Mouse (Mus musculus) adrenal gland, postnatal 25 days (tissue): ENCODE results near the gene Txn1. TPM values are rescaled to one million over a fixed set of nuclear protein-coding genes. Genes with fewer than 3 reads are reported as not detected.

Experiments
- DNase-seq: peaks from one replicate; pipeline ENCODE4 v3.0.0; 2021; ENCODE audit warnings: mixed read lengths
- total RNA-seq: library from RNA; stranded (reverse); gene quantifications from 2 replicates; pipeline ENCODE4 v1.2.3, GENCODE M21; 2021

Gene Txn1
- total RNA-seq, 1 experiment from 2014 or later: 314 TPM

DNA sequence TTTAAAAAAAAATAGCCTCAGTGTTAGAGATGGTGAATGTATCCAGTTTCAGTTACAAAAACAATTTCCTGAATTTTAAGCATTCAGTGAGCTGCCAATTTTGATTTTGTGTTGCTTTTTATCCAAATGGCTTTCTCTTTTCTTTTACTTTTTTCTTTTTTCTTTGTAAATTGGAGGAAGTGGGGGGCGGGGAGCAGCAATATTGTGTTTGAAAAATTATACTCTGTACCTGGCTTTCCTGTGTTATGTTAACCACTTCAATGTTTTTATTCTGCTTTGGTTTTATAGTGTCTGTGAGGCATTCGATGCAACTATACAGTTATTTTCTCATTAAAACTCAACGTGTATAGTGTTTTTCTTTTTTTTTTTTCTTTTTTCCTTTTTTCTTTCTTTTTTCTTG lies 59.6 kb downstream of the Txn1 start:
- no peak for DNase-seq

DNA sequence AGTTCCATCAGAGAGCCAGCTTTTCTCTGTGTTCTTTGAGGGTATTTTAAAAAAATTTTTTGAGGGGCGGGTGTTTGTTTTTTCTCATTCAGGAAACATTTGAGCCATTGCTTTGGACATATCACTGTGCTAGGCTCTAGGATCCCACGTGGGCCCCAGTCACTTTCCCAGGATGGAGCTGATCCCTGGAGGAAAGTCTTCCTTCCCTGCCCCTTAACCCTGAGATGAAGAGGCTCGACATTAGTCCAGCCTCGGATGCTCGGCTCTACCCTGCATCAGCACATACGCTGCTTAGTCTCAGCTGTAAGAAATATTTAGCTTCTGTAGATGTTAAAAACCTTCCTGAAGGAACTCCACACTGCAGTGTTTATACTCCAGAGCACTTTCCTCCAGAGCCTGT lies 60.3 kb downstream of the Txn1 start:
- DNase-seq: no peak

DNA sequence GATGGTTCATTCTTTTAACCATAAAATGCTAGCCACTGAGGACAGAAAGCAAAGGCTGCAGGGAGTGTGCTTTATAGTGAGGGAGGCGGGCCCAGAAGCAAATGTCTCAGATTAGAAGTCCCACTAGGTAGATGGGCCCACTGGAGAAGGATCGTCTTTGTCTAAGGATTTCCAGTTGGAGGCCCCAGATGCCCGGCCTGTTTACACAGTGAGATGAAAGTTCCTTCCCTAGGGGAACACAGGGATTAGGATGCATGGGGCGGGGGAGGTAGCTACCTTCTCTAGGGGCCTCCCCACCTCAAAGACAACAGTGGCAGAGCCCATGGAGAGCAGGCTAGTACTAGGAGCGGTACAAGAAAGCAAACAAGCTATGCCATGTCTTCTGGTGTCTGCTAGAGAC lies 61.1 kb downstream of the Txn1 start:
- DNase-seq: no peak

Other genes starting within 250 kb of the Txn1 start
- gene Akap2, start 238.8 kb downstream of the Txn1 start, total RNA-seq: 132 and 158 TPM in 2 replicates
- 9.2 and 10.0 TPM in 2 replicates for gene D630039A03Rik, start 40.1 kb downstream of the Txn1 start, total RNA-seq
- not detected in 2 replicates for gene Txndc8, start 52.7 kb upstream of the Txn1 start, total RNA-seq